Mouse (Mus musculus) MEL (cell line): ENCODE measurements around the gene Aes.

Experiments used
- CHD1 ChIP-seq: IDR thresholded peaks from 2 replicates; pipeline ENCODE4 v1.6.1; 2012; ENCODE audit warnings: low read depth, mild to moderate bottlenecking, inconsistent platforms, low read length, improper control_type of control experiment
- CHD2 ChIP-seq: IDR thresholded peaks from 2 replicates; pipeline ENCODE4 v1.6.1; 2011; ENCODE audit warnings: low read length, improper control_type of control experiment
- CTCF ChIP-seq, 3 experiments: IDR thresholded peaks in 2 of 3; conservative IDR thresholded peaks in 1 of 3; 2 replicates each; pipeline ENCODE4 v1.5.1; 2011 to 2012; ENCODE audit warnings: low read length in 3 of 3, low read depth in 2 of 3, mild to moderate bottlenecking in 2 of 3, improper control_type of control experiment in 1 of 3, inconsistent platforms in 1 of 3, mixed read lengths in 1 of 3, moderate library complexity in 1 of 3; ENCODE audit not compliant: control insufficient read depth in 1 of 3, insufficient read depth in 1 of 3, poor library complexity in 1 of 3, severe bottlenecking in 1 of 3
- EP300 ChIP-seq, 2 experiments: IDR thresholded peaks; 2 replicates each; pipeline ENCODE4 v1.6.1; 2011; ENCODE audit warnings: improper control_type of control experiment in 2 of 2, low read length in 2 of 2, low read depth in 1 of 2, mild to moderate bottlenecking in 1 of 2
- MAZ ChIP-seq: IDR thresholded peaks from 2 replicates; pipeline ENCODE4 v1.6.1; 2012; ENCODE audit warnings: low read depth, mild to moderate bottlenecking, inconsistent platforms, low read length, improper control_type of control experiment
- MXI1 ChIP-seq: IDR thresholded peaks from 2 replicates; pipeline ENCODE4 v1.6.1; 2011; ENCODE audit warnings: mild to moderate bottlenecking, low read depth, low read length, improper control_type of control experiment
- POLR2A ChIP-seq, 2 experiments: IDR thresholded peaks; 2 replicates each; pipeline ENCODE4 v1.6.1; 2011 to 2012; ENCODE audit warnings: low read length in 2 of 2, mild to moderate bottlenecking in 2 of 2, control low read depth in 1 of 2, improper control_type of control experiment in 1 of 2, low read depth in 1 of 2, moderate library complexity in 1 of 2; ENCODE audit not compliant: control insufficient read depth in 1 of 2, insufficient read depth in 1 of 2, poor library complexity in 1 of 2
- TBP ChIP-seq: IDR thresholded peaks from 2 replicates; pipeline ENCODE4 v1.8.0; 2011; ENCODE audit warnings: low read depth, low read length, improper control_type of control experiment
- ZNF384 ChIP-seq: IDR thresholded peaks from 2 replicates; pipeline ENCODE4 v1.6.1; 2012; ENCODE audit warnings: low read depth, mild to moderate bottlenecking, inconsistent platforms, low read length, improper control_type of control experiment

DNA sequence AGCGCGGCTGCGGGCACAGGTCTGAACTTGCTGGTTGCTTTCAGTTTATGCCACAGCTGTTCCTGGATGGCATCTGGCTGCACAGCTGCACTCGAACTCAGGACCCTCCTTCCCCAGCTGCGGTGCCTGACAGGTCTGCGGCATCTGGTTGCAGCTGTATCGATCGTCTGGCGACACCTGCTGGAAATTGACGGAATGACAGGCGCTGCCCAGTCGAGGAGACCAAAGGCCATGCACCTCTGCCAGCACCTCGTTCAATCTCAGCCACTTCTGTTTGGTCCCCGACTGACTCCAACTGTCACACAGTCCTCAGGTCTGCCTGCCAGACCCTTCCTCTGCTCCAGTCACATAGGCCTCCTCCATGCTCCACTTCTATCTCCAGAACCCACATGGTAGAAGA lies 32.5 kb upstream of the Aes start:
- TF ChIP-seq CTCF (IDR thresholded peaks at IDR 0.05 in 2 of 3, conservative IDR thresholded peaks at IDR 0.05 in 1 of 3; ENCODE audit: control insufficient read depth in 1 of 3, insufficient read depth in 1 of 3, low read depth in 2 of 3, low read length in 3 of 3, poor library complexity in 1 of 3, severe bottlenecking in 1 of 3) (peak; percentile 96 to 100 (median 97)), MXI1 (no peak), POLR2A (IDR thresholded peaks at IDR 0.05; ENCODE audit: control insufficient read depth in 1 of 2, insufficient read depth in 1 of 2, low read depth in 1 of 2, low read length in 2 of 2, poor library complexity in 1 of 2) (no peak), MAZ (no peak), ZNF384 (no peak), EP300 (IDR thresholded peaks at IDR 0.05; ENCODE audit: low read depth in 1 of 2, low read length in 2 of 2) (no peak), CHD1 (no peak), TBP (no peak), CHD2 (no peak)
